Mouse (Mus musculus) intestine, embryonic 15.5 days (tissue): Measurements from ENCODE around the gene Adsl. TPM values are rescaled to one million over a fixed set of nuclear protein-coding genes. Genes with fewer than 3 reads are reported as not detected.
"Not testable (repeated sequence)": the region's sequence is repeated elsewhere in the genome, so short reads cannot be mapped to it uniquely, and the experiment has no call there.

Experiments used
- ATAC-seq: fragments of 200-750 bp; cut with Nextera tagmentation; 2 replicates; pipeline ENCODE4 v1.8.0; 2017; ENCODE audit warnings: moderate TSS enrichment, moderate library complexity
- H3K27ac ChIP-seq: fragments of 300-500 bp; sonication (generic); 2 replicates; pipeline ENCODE4 v1.5.1; 2015; ENCODE audit warnings: mild to moderate bottlenecking, inconsistent platforms
- H3K27me3 ChIP-seq: fragments of 300-500 bp; sonication (generic); replicated peaks from 2 replicates; pipeline ENCODE4 v1.6.1; 2015; ENCODE audit warnings: inconsistent platforms
- H3K36me3 ChIP-seq: fragments of 300-500 bp; sonication (generic); 2 replicates; pipeline ENCODE4 v1.6.1; 2015; ENCODE audit warnings: inconsistent platforms
- H3K4me1 ChIP-seq: fragments of 300-500 bp; sonication (generic); replicated peaks from 2 replicates; pipeline ENCODE4 v1.6.1; 2015; ENCODE audit warnings: inconsistent platforms
- H3K4me2 ChIP-seq: fragments of 300-500 bp; sonication (generic); replicated peaks from 2 replicates; pipeline ENCODE4 v1.6.1; 2015; ENCODE audit warnings: mild to moderate bottlenecking, inconsistent platforms
- H3K4me3 ChIP-seq: fragments of 300-500 bp; sonication (generic); replicated peaks from 2 replicates; pipeline ENCODE4 v1.5.1; 2015; ENCODE audit warnings: inconsistent platforms
- H3K9ac ChIP-seq: fragments of 300-500 bp; sonication (generic); 2 replicates; pipeline ENCODE4 v1.6.1; 2015; ENCODE audit warnings: inconsistent platforms
- H3K9me3 ChIP-seq: fragments of 300-500 bp; sonication (generic); 2 replicates; pipeline ENCODE4 v1.6.1; 2016; ENCODE audit warnings: inconsistent platforms
- WGBS: fragments of 180-500 bp; shearing (Covaris S2); methylation state at CpG from one replicate; pipeline ENCODE4 v1.1.7; 2015; 5-methylcytosine and 5-hydroxymethylcytosine counted together
- polyA plus RNA-seq: library from polyadenylated mRNA; unstranded; fragments of >200 nt; fragmentation: Nextera tagmentation; extraction: Ambion mirVana; gene quantifications from 2 replicates; pipeline ENCODE4 v1.2.1, GENCODE M21; 2015

The Adsl gene
- 156 and 173 TPM in 2 replicates for polyA plus RNA-seq

DNA sequence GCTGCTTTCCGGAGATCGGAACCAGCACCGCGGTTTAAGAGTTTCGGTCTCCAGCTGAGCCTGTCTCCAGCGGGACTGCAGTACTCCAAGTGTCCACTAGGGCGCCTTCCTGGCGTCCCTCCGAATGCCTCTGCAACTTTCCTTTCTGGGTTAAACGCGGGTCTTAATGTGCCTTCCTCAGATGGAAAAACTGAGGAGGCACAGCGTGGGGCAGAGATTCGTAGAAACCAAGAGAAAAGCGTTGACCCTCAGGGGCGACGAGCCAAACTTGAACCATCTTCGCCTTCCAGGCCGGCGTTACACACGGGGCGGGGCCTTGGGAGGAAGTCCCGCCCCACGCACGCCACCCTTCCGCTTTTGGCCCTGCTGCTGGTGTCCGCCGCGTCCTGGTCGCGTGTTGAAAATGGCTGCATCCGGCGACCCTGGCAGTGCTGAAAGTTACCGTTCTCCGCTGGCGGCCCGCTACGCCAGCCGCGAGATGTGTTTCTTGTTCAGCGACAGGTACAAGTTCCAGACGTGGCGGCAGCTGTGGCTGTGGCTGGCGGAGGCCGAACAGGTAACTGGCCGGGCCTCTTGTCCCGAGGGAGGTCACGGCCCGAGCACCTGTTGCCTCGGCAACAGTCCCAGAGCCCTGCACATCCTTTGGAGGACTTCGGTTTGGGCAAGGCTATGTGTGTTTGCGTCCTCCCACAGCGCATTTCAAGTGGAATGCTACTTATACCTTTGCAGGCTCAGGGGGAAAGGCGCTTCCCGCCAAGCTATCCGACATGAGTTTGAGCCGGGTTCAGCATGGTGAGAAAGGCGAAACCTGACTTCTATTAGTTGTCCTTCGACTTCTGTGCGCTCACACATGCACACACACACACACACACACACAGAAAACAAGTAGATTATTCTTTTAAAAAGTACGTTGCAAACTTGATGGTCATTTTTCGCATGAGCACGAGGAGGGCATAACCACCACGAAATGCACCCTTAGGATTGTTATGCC lies at the start of gene Adsl:
TSS of gene Adsl (plus strand) at position 346 of the 991 bp plus-strand sequence.
- H3K27me3 ChIP-seq = no peaks in the 10 kb centered on the region
- H3K36me3 ChIP-seq = peaks cover 10% of the 10 kb centered on the region
- under 1% methylated on average over 63 of the region's 63 CpGs for WGBS
- H3K9ac ChIP-seq = peak within 1 kb of the TSS; percentile 75
- H3K4me3 ChIP-seq = peak within 1 kb of the TSS; percentile 72
- H3K9me3 ChIP-seq = no peaks in the 10 kb centered on the region
- peak; percentile 97 for ATAC-seq
- H3K4me2 ChIP-seq = peak within 1 kb of the TSS; percentile 83
- H3K27ac ChIP-seq = peak within 1 kb of the TSS; percentile 76
- H3K4me1 ChIP-seq = peaks cover 10% of the 10 kb centered on the region

DNA sequence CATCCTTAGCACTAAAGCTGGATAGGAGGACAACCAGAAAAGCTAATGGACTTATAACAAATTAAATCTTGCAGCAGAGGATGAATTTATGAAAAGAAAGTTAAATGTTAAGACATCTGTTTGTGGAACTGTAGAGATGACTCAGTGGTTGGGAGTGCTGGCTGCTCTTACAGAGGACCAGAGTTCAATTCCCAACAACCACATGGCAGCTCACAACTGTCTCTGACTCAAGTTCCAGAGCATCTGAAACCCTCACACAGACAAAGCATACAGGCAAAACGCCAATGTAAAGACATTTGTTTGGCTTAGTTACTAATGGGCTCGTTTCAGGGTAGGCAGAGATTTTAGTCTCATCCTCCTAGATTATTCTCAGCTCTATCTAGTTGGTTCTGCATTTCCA lies 48.5 kb upstream of the Adsl start:
- peaks cover 33% of the 10 kb centered on the region for H3K36me3 ChIP-seq
- no peak for ATAC-seq

DNA sequence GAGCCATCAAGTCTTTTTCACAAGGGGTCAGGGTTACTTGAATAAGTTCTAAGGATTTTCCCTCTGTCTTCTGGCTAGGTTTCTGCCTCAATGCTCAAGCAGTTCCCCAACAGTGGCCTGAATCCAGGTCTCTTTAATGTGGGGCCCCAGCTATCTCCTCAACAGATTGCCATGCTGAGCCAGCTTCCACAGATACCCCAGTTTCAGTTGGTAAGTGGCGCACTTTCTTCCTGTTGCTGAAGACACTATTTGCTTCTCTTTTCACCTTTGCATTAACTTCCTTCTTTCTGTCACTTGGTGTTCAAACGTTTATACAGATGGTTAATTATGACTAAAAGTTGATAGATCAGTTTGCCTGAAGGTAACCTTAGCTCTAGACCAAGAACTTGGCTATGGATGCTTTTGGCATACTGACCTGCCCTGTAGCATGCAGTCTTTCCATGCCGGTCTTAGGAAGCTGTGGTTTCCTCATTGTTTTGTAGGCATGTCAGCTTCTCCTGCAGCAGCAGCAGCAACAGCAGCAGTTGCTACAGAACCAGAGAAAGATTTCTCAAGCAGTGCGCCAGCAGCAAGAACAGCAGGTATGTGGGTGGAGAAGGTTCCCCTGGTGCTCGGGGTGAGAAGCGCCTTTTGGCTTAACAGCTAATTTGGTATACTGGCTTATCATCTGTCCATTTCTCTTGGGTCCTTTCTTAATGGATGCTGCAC lies 46.3 kb upstream of the Adsl start:
- no peak overlapping the region for H3K9ac ChIP-seq
- no peak overlapping the region for H3K4me2 ChIP-seq
- H3K9me3 ChIP-seq = no peaks in the 10 kb centered on the region
- no peaks in the 10 kb centered on the region for H3K27me3 ChIP-seq
- no peak for ATAC-seq
- WGBS = 83% methylated on average over 6 of the region's 6 CpGs
- peaks cover 27% of the 10 kb centered on the region for H3K36me3 ChIP-seq
- no peak overlapping the region for H3K4me3 ChIP-seq
- no peaks in the 10 kb centered on the region for H3K4me1 ChIP-seq
- H3K27ac ChIP-seq = no peak overlapping the region

More for the DNA sequence above, 48.5 kb upstream of the Adsl start:
- Histone ChIP-seq H3K4me3 (no peak overlapping the region), H3K9me3 (no peaks in the 10 kb centered on the region), H3K4me1 (no peaks in the 10 kb centered on the region), H3K9ac (no peak overlapping the region), H3K4me2 (no peak overlapping the region), H3K27me3 (no peaks in the 10 kb centered on the region), H3K27ac (no peak overlapping the region)
- 73% methylated on average over 2 of the region's 2 CpGs for WGBS

DNA sequence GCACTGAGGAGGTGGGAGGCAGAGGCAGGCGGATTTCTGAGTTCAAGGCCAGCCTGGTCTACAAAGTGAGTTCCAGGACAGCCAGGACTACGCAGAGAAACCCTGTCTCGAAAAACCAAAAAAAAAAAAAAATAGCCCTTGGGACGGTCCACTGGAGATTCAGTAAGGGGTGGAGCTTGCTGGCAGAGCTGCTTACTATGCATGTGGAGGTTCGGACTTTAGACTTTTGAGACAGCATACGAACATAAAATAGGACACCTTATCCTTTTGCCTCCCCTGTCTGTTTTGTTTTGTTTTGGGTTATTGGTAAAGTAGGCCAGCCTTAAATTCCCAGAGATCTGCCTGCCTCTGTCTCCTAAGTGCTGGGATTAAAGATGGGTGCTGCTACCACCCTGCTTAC lies 43.5 kb upstream of the Adsl start:
- WGBS = 91% methylated on average over 6 of the region's 6 CpGs
- H3K4me2 ChIP-seq, H3K27me3 ChIP-seq, H3K4me3 ChIP-seq, H3K4me1 ChIP-seq, ATAC-seq, H3K27ac ChIP-seq, H3K9me3 ChIP-seq, H3K9ac ChIP-seq: not testable (repeated sequence)
- peaks cover 24% of the 10 kb centered on the region for H3K36me3 ChIP-seq

DNA sequence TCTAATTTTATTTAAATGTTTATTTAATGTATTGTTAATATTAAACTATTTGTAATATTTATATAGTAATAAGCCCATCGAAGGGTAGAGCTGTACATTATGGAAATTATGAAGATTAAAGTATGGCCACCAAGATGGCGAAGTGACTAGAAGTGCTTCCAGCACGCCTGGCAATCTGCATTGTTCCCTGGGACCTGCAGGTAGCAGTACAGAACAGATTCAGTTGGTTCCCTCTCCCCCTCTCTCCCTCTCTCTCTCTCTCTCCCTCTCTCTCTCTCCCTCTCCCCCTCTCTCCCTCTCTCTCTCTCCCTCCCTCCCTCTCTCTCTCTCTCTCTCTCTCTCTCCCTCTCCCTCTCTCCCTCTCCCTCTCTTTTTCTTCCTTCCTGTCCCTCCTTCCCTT lies 38.1 kb upstream of the Adsl start:
- Histone ChIP-seq H3K36me3 (0 out of 2 replicates have a peak, but pooled peaks cover 8% of the 10 kb centered on the region), H3K9me3 (no peaks in the 10 kb centered on the region), H3K4me1 (no peaks in the 10 kb centered on the region), H3K27me3 (no peaks in the 10 kb centered on the region), H3K9ac (no peak overlapping the region), H3K4me3 (no peak overlapping the region), H3K4me2 (no peak overlapping the region), H3K27ac (no peak overlapping the region)
- no peak for ATAC-seq
- WGBS = 90% methylated on average over 3 of the region's 3 CpGs

DNA sequence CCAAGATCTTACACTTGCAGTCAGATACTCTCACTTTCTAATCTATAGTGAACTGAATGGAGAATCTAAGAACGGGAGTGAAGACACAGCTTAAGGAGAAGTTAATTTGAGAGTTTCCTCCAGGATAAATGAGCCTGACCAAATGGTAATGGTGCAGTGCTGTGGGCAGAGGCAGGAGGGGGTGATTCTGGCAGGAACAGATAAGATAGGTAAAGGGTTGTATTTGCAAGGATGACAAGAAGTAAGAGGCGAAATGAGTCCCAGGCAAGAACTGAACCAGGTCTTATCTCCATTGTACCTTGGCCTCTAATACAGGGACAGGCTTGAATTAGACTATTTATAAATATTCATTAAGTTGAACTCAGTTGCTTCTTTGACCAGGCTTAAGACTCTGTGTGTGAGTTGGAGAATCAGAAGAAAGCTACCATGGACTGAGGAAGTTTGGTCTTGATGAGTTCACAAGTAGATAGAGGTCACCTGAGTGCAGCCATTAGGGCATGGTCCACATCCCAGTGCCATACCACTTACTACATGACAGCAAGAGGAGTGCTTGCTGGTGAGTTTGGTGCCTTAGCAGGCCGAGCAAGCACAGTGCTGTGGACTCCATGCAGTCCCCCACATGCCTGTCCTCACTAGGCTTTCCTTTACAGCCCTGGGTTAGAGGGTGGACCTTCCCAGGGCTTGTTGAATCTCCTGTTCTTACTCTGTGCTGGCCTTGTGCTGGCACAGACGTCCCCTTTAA lies 37.3 kb upstream of the Adsl start:
- Histone ChIP-seq H3K27me3 (no peaks in the 10 kb centered on the region), H3K4me1 (no peaks in the 10 kb centered on the region), H3K36me3 (0 out of 2 replicates have a peak, but pooled peaks cover 5% of the 10 kb centered on the region), H3K27ac (no peak overlapping the region), H3K4me2 (no peak overlapping the region), H3K9ac (no peak overlapping the region), H3K4me3 (no peak overlapping the region), H3K9me3 (no peaks in the 10 kb centered on the region)
- 86% methylated on average over 4 of the region's 4 CpGs for WGBS
- ATAC-seq = peak; percentile 67; the same call in 1 of the 2 replicates

DNA sequence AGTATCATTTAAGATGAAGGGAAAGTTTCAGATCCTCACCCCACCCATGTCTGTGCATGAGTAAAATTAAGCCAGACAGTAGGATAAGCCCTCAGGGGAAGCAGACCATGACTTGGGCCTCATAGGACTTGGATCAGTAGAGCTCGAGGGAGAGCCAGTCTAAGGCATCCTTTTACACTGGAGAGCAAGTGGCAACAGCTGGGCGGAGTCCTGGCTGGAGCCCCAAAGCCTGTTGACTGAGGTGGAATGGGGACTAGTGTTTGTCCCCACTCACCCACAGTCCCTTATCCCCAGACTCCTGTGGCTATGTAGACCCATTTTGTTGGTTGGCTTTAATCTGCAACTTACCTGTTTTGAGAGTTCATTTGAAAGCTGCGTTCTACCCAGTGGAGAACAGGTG lies 36.1 kb upstream of the Adsl start:
- Histone ChIP-seq H3K27me3 (no peaks in the 10 kb centered on the region), H3K27ac (no peak overlapping the region), H3K36me3 (peaks cover 7% of the 10 kb centered on the region; the same call in 1 of the 2 replicates), H3K4me2 (no peak overlapping the region), H3K9me3 (no peaks in the 10 kb centered on the region), H3K9ac (no peak overlapping the region), H3K4me1 (no peaks in the 10 kb centered on the region), H3K4me3 (no peak overlapping the region)
- no peak for ATAC-seq
- 91% methylated on average over 3 of the region's 3 CpGs for WGBS

DNA sequence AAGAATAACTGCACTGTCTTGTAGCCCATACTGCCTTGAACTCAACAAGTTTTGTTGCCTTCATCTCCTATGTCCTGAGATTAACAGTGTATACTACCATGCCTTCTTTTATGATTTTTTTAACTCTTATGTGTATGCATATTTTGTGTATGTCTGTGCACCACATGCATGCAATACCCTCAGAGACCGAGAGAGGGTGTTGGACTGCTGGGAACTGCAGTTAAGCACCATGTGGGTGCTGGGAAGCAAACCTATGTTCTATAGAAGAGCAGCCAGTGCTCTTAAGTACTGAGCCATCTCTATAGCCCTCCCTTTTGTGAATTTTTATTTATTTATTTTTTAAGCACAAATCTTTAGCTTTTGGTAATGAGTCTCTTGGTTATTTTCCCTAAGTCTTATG lies 34.5 kb upstream of the Adsl start:
- peaks cover 7% of the 10 kb centered on the region; the same call in 1 of the 2 replicates for H3K36me3 ChIP-seq
- no peak overlapping the region for H3K27ac ChIP-seq
- H3K27me3 ChIP-seq = no peaks in the 10 kb centered on the region
- H3K4me3 ChIP-seq = no peak overlapping the region
- no peaks in the 10 kb centered on the region for H3K4me1 ChIP-seq
- no peaks in the 10 kb centered on the region for H3K9me3 ChIP-seq
- WGBS = 91% methylated on average over 1 of the region's 1 CpGs
- ATAC-seq = no peak
- no peak overlapping the region for H3K4me2 ChIP-seq
- no peak overlapping the region for H3K9ac ChIP-seq

DNA sequence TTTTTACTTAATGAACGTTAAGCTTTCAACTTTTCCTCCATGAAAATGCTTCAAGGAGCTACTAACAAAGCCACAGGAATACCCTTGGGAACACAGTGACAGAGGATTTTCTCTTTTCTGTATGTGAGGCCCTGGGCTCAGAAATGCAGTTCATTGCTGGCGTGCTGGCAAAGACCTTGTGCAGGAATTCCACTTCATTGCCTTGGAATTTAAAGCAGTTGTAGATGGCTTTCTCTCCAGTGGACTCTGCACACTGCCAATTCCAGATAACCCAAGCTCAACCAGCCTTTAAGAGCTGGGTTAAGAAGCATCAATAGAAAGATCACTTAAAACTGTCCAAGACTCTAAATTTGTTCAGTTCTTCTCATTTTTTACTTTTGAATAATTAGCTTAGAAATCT lies 32.4 kb upstream of the Adsl start:
- H3K27ac ChIP-seq = no peak overlapping the region

DNA sequence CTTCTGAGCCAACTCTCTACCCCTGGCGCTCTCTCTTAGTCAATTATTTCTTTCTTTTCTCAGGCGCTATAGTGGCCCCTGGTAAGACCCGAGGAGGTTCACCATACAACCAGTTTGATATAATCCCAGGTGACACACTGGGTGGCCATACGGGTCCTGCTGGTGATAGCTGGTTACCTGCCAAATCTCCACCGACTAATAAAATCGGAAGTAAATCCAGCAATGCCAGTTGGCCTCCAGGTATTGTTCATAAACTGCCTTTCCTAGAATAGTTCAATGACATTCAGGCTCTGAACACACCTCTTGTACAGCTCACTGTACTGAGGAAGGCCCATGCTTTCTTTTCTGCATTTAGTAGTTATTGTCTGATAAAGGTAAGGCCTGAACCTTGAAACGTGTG lies 31.7 kb upstream of the Adsl start:
- H3K27me3 ChIP-seq = no peaks in the 10 kb centered on the region
- no peak overlapping the region for H3K4me2 ChIP-seq
- no peak for ATAC-seq
- no peaks in the 10 kb centered on the region for H3K4me1 ChIP-seq
- no peaks in the 10 kb centered on the region for H3K9me3 ChIP-seq
- H3K4me3 ChIP-seq = no peak overlapping the region
- H3K27ac ChIP-seq = no peak overlapping the region
- H3K36me3 ChIP-seq = peaks cover 19% of the 10 kb centered on the region; the same call in 1 of the 2 replicates
- 93% methylated on average over 7 of the region's 7 CpGs for WGBS
- no peak overlapping the region for H3K9ac ChIP-seq

More for the DNA sequence above, 32.4 kb upstream of the Adsl start:
- H3K9me3 ChIP-seq = no peaks in the 10 kb centered on the region
- no peak overlapping the region for H3K9ac ChIP-seq
- H3K4me3 ChIP-seq = no peak overlapping the region
- H3K4me2 ChIP-seq = no peak overlapping the region
- H3K36me3 ChIP-seq = peaks cover 20% of the 10 kb centered on the region; the same call in 1 of the 2 replicates
- WGBS = 79% methylated on average over 2 of the region's 2 CpGs
- no peaks in the 10 kb centered on the region for H3K4me1 ChIP-seq
- no peak for ATAC-seq
- no peaks in the 10 kb centered on the region for H3K27me3 ChIP-seq

DNA sequence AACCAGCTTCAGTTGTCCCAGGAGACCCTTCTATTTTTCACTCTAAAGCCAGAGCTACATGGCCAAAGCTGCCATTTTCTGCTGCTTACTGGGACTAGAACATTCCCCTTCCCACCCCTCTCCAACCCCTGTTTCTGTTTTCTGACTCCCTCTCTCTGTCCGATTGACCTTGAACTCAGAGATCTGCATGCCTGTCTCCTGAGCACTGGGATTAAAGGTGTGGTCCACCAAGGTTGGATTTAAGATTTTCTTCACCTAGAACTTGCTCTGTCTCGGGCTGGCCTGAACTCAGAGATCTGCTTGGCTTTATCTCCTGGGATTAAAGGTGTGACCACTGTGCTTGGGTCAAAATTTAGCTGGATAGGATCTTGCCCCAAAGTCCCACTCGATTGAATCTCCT lies 27.9 kb upstream of the Adsl start:
- Histone ChIP-seq H3K4me2 (no peak overlapping the region), H3K9me3 (no peaks in the 10 kb centered on the region), H3K36me3 (peaks cover 25% of the 10 kb centered on the region), H3K4me3 (no peak overlapping the region), H3K27ac (no peak overlapping the region), H3K4me1 (no peaks in the 10 kb centered on the region), H3K27me3 (no peaks in the 10 kb centered on the region), H3K9ac (no peak overlapping the region)
- 98% methylated on average over 3 of the region's 3 CpGs for WGBS
- ATAC-seq = no peak

DNA sequence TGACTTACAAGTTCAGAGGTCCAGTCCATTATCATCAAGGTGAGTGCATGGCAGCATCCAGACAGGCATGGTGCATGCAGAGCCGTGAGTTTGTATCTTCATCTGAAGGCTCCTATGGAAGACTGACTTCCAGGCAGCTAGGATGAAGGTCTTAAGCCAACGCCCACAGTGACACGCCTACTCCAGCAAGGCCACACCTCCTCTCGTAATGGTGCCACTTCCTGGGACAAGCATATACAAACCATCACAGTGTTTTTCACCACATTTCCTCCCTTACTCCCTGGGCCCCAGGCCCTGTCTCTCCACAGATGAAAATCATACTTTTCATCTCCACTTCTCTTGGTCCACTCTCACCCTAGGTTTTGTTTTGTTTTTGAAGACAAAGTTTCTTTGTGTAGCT lies 26.5 kb upstream of the Adsl start:
- Histone ChIP-seq H3K4me2 (no peak overlapping the region), H3K27me3 (no peaks in the 10 kb centered on the region), H3K36me3 (peaks cover 28% of the 10 kb centered on the region), H3K9ac (no peak overlapping the region), H3K4me1 (no peaks in the 10 kb centered on the region), H3K9me3 (no peaks in the 10 kb centered on the region), H3K4me3 (no peak overlapping the region), H3K27ac (no peak overlapping the region)
- 80% methylated on average over 4 of the region's 4 CpGs for WGBS
- 0 out of 2 replicates have a peak, but pooled peaks have one; percentile 43 for ATAC-seq
